Mouse (Mus musculus): ENCODE results near the gene Vwa7.
A peak's percentile ranks its signal among the peaks of the same experiment; 100 is the strongest.
"Not testable (repeated sequence)": the region's sequence is repeated elsewhere in the genome, so short reads cannot be mapped to it uniquely, and the experiment has no call there.

Vwa7 gene

GRCm38 (mm10) chr17:35016376-35016775, at the start of gene Vwa7:
Gene Vwa7, plus strand, starts transcription at chr17:35016579.
- DNase-seq, result no peak

GRCm38 (mm10) chr17:34969822-34970221, 46.6 kb upstream of the Vwa7 start, which contains the start of gene Gm20481:
Gene Gm20481, plus strand, starts transcription at chr17:34969912.
- DNase-seq, result not testable (repeated sequence)

- not testable (repeated sequence) for DNase-seq
Measured at GRCm38 (mm10) chr17:34970850-34971249, 45.5 kb upstream of the Vwa7 start.

GRCm38 (mm10) chr17:34971694-34972068, 44.7 kb upstream of the Vwa7 start:
- not testable (repeated sequence) for DNase-seq

- DNase-seq, result peak; percentile 80
Measured at GRCm38 (mm10) chr17:34972069-34972749, 44.2 kb upstream of the Vwa7 start, which contains the start of the genes Hspa1a and Hspa1l. Gene Hspa1a, minus strand, starts transcription at chr17:34972156. Gene Hspa1l, plus strand, starts transcription at chr17:34972703.

- DNase-seq, result no peak
Measured at GRCm38 (mm10) chr17:34975581-34976492, 40.5 kb upstream of the Vwa7 start.

GRCm38 (mm10) chr17:34977000-34977399, 39.4 kb upstream of the Vwa7 start:
- no peak for DNase-seq

- no peak for DNase-seq
Measured at GRCm38 (mm10) chr17:34978239-34978638, 38.1 kb upstream of the Vwa7 start.

GRCm38 (mm10) chr17:34979631-34980030, 36.7 kb upstream of the Vwa7 start:
- DNase-seq, result no peak

GRCm38 (mm10) chr17:34980655-34981054, 35.7 kb upstream of the Vwa7 start:
- peak; percentile 70 for DNase-seq

GRCm38 (mm10) chr17:34981690-34982180, 34.6 kb upstream of the Vwa7 start, which contains the start of gene Lsm2:
Gene Lsm2, plus strand, starts transcription at chr17:34981862.
- peak; percentile 96 for DNase-seq

GRCm38 (mm10) chr17:34982328-34982727, 34.1 kb upstream of the Vwa7 start:
- no peak for DNase-seq

GRCm38 (mm10) chr17:34984218-34984617, 32.2 kb upstream of the Vwa7 start:
- peak; percentile 50 for DNase-seq

- DNase-seq, result no peak
Measured at GRCm38 (mm10) chr17:34994751-34995150, 21.6 kb upstream of the Vwa7 start.

GRCm38 (mm10) chr17:34995192-34995591, 21.2 kb upstream of the Vwa7 start:
- not testable (repeated sequence) for DNase-seq

- DNase-seq, result not testable (repeated sequence)
Measured at GRCm38 (mm10) chr17:34995927-34996326, 20.5 kb upstream of the Vwa7 start.

GRCm38 (mm10) chr17:34996411-34997141, 19.8 kb upstream of the Vwa7 start:
- DNase-seq, result no peak

GRCm38 (mm10) chr17:34997142-34997483, 19.3 kb upstream of the Vwa7 start:
- no peak for DNase-seq

- no peak for DNase-seq
Measured at GRCm38 (mm10) chr17:34998526-34999430, 17.6 kb upstream of the Vwa7 start.

- peak; percentile 27 for DNase-seq
Measured at GRCm38 (mm10) chr17:34999871-35000716, 16.3 kb upstream of the Vwa7 start.
